8 mouse cellular contexts compared by ENCODE assay signal in genomic region chr11:77827241-77827995, GRCm38 (mm10). TPM values are rescaled to one million over a fixed set of nuclear protein-coding genes. Genes with fewer than 3 reads are reported as not detected.
DNase-seq lines count a peak whose midpoint lies in the region; ATAC-seq lines count a peak whose summit lies in the region.

No protein-coding gene starts in this region.

- no peak overlapping the region for H3K27ac ChIP-seq in heart, embryonic 12.5 days (ENCODE audit: poor library complexity, severe bottlenecking)
- no peak overlapping the region for H3K27ac ChIP-seq in lung, embryonic 16.5 days (ENCODE audit: low read length)

- no peak overlapping the region for H3K9ac ChIP-seq in heart, embryonic 12.5 days
- no peak overlapping the region for H3K9ac ChIP-seq in lung, embryonic 16.5 days (ENCODE audit: low read length)

- no peak overlapping the region for H3K4me2 ChIP-seq in heart, embryonic 12.5 days
- H3K4me2 ChIP-seq in lung, embryonic 16.5 days (ENCODE audit: low read depth, low read length): no peak overlapping the region

- H3K36me3 ChIP-seq in heart, embryonic 12.5 days: peaks cover 96% of the 10 kb centered on the region
- H3K36me3 ChIP-seq in lung, embryonic 16.5 days (ENCODE audit: control insufficient read depth, insufficient read depth, low read length): peaks cover 28% of the 10 kb centered on the region

- peak; percentile 72 for DNase-seq in CD4-positive helper T cell, adult 2 months (ENCODE audit: low read depth, low spot score)
- peak; percentile 77 for DNase-seq in adipocyte (ENCODE audit: low spot score)
- DNase-seq in embryo, embryonic 10 days (ENCODE audit: low spot score): peak; percentile 90
- peak; percentile 85 to 87 for DNase-seq in kidney, postnatal 4 days
- DNase-seq in ovary, postnatal 36 days (ENCODE audit: low spot score): peak; percentile 73
- DNase-seq in thymus, postnatal 14 days: peak; percentile 75

- ATAC-seq in heart, embryonic 12.5 days (ENCODE audit: insufficient number of reproducible peaks, low FRiP score): 0 out of 2 replicates have a peak, but pooled peaks have one; percentile 24
- ATAC-seq in lung, embryonic 16.5 days (ENCODE audit: low read depth): peak; percentile 32; the same call in 1 of the 2 replicates

- H3K9me3 ChIP-seq in heart, embryonic 12.5 days (replicated peaks): no peaks in the 10 kb centered on the region
- no peaks in the 10 kb centered on the region for H3K9me3 ChIP-seq in lung, embryonic 16.5 days (ENCODE audit: control insufficient read depth, low read length)

- peaks cover 21% of the 10 kb centered on the region for H3K4me1 ChIP-seq in heart, embryonic 12.5 days (replicated peaks)
- H3K4me1 ChIP-seq in lung, embryonic 16.5 days (replicated peaks; ENCODE audit: control insufficient read depth, insufficient read depth, low read length): peaks cover 4% of the 10 kb centered on the region; the same call in 1 of the 2 replicates

- no peaks in the 10 kb centered on the region for H3K27me3 ChIP-seq in heart, embryonic 12.5 days (replicated peaks)
- H3K27me3 ChIP-seq in lung, embryonic 16.5 days (ENCODE audit: control insufficient read depth, insufficient read depth, low read depth, low read length): no peaks in the 10 kb centered on the region

- H3K4me3 ChIP-seq in heart, embryonic 12.5 days: no peak overlapping the region
- H3K4me3 ChIP-seq in lung, embryonic 16.5 days (ENCODE audit: low read length): no peak overlapping the region

- 60% methylated on average over 18 of the region's 18 CpGs for WGBS in heart, embryonic 12.5 days
- WGBS in lung, embryonic 16.5 days: 56% methylated on average over 18 of the region's 18 CpGs

RNA-seq across cellular contexts. Expression of gene Gm10277, which starts 39.9 kb away (rescaled TPM):
- polyA plus RNA-seq in heart, embryonic 12.5 days (2016; fragmentation: Nextera tagmentation; extraction: Ambion mirVana): 1.2 and 1.5 TPM in 2 replicates
- polyA plus RNA-seq in lung, embryonic 16.5 days (2015; fragmentation: Nextera tagmentation; extraction: Ambion mirVana): 1.8 and 2.5 TPM in 2 replicates
